Mouse (Mus musculus) olfactory bulb, adult 2 months (tissue): Measurements from ENCODE around the gene Pds5a.

ENCODE experiments used
- CTCF ChIP-seq: fragments of 200-500 bp; IDR thresholded peaks from 2 replicates; pipeline ENCODE4 v1.5.1; 2012; ENCODE audit warnings: low read depth, mild to moderate bottlenecking, low read length, moderate library complexity; ENCODE audit not compliant: insufficient read depth
- POLR2A ChIP-seq: fragments of 200-500 bp; IDR thresholded peaks from 2 replicates; pipeline ENCODE4 v1.6.1; 2012; ENCODE audit warnings: mild to moderate bottlenecking, low read depth, low read length, moderate library complexity; ENCODE audit not compliant: insufficient read depth

GRCm38 (mm10) chr5:65697836-65698758 lies at the start of gene Pds5a:
- TF ChIP-seq CTCF (peak; percentile 52; the same call in 1 of the 2 replicates), POLR2A (peak; percentile 52; the same call in 1 of the 2 replicates)
